Mouse (Mus musculus) gastrocnemius, postnatal 4 days (tissue): ENCODE measurements around the gene Hdac7. TPM values are rescaled to one million over a fixed set of nuclear protein-coding genes. Genes with fewer than 3 reads are reported as not detected.
"Not testable (repeated sequence)": the region's sequence is repeated elsewhere in the genome, so short reads cannot be mapped to it uniquely, and the experiment has no call there.

Source experiments
- DNase-seq, 2 experiments: peaks; one replicate each; pipeline ENCODE4 v3.0.0; 2021 to 2022; ENCODE audit warnings: low spot score in 2 of 2, mixed read lengths in 2 of 2
- long read RNA-seq, 2 experiments: library from polyadenylated mRNA; stranded (forward); transcript quantifications; one replicate each; pipeline ENCODE4 v2.0.0; 2021
- total RNA-seq, 2 experiments: library from RNA; stranded (reverse); gene quantifications; 2 replicates each; pipeline ENCODE4 v1.2.3; 2021

Hdac7 gene
- 10 to 100 TPM; 53.6 to 57.9 TPM for total RNA-seq
- long read RNA-seq, experiment 1, full-length matches to known transcripts = 7 of 69 reads
- long read RNA-seq, experiment 1, partial matches to known transcripts = 33 of 69 reads
- long read RNA-seq, experiment 1, other reads (novel, unspliced or antisense) = 29 of 69 reads
- long read RNA-seq, experiment 2, full-length matches to known transcripts = 10 of 84 reads
- long read RNA-seq, experiment 2, partial matches to known transcripts = 36 of 84 reads
- long read RNA-seq, experiment 2, other reads (novel, unspliced or antisense) = 38 of 84 reads

DNA sequence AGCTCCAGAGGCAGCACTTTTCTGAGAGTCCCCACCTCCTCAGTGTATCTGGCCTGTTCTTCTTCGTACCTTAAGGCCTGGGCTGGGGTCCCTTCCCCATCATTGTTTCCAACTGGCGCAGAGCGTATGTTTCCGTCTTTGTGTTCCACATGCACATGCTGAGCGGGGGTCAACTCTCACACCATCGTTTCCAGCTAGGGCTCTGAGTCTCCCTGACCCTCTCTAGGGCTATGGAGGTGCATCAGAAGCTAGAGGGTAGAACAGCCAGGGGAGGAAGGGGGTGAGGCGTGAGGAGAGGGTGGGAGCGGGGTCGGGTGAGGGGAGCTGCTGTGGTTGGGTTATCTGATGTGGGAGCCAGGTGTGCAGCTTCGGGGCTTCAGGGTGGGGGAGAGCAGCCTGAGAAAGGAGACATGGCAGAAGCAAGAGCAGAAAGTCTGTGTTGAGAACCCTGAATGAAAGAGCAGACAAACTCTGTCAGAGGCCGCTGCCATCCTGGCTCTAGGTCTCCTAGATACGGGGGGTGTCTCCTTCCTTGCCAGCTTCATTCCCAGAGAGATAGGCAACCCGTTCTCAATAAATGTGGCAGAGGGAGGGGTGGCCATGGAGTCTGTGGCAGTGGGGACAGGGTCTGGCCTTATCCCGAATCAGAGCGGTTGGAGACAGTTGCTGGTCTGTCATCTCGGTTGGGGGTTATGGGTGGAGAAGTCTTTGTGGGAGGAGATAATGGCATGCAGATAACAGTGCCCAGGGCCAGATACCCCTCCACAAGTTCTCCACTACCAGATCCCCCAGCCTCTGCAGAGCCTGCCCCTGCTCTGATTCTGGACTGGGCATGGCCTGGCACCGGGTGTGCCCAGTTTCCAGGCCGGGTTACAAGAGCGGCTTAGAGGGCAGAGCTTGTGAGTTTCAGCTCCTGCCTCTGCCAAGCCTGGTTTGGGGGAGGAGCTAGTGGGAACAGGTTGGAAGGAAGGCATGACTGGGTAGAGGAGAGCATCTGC, at the start of gene Hdac7:
Gene Hdac7, minus strand, starts transcription at position 466 of the 998 bp plus-strand sequence.
- DNase-seq = no peak

DNA sequence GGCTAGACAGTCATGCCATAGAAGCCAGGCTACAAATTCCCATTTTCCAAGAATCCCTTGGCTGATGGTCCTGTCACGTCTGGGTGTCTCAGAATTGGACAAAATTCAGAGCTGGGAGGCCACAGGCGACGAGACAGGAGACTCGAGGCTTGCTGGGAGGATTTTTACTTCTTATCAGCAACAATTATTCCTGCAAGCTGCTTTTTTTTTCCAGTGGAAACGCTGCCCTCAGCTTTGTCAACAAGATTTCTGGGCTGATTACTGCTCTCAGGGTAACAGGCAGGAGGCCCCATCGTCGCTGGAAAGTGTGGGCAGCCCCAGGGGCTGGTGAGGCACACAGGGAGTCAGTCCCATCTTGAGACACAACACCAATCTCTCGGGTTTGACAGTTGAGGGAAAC, 48.2 kb upstream of the Hdac7 start:
- DNase-seq = no peak

DNA sequence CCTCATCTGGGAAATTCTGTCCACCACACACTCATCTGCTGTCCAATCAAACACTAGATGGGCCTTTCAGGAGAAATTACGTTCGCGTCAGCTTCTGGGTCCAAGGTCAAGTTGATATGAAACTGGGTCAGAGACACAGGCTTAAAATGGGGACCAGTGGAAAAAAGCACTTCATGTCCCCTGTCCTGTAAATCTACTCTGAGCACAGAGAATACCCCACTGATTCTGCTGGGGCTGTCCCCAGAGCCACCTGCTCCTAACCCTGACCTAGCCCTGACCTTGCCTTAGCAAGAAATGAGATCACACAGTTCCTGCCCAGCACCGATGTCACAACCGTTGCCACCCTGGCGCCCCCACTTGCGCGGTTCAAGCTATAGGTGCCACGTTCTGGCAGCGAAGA, 46.1 kb upstream of the Hdac7 start:
- no peak for DNase-seq

DNA sequence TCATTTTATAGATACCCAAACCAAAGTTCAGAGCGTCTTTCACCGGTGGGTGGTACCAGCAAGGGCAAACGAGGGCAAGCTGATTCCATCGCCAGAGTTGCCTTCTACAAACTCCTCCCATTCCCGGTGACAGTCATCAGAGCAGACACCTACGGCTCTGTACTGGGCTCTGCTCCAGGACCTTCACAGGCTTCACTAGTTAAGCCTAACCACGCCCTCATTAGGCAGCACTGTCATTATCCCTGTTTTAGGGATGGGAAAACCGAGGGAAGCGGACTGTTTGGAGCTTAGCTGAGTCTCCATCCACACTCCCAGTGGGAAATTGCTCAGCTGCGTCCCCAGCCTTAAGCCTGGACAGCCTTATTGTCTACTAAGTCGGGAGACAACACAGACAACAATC, 45.7 kb upstream of the Hdac7 start:
- DNase-seq = no peak

DNA sequence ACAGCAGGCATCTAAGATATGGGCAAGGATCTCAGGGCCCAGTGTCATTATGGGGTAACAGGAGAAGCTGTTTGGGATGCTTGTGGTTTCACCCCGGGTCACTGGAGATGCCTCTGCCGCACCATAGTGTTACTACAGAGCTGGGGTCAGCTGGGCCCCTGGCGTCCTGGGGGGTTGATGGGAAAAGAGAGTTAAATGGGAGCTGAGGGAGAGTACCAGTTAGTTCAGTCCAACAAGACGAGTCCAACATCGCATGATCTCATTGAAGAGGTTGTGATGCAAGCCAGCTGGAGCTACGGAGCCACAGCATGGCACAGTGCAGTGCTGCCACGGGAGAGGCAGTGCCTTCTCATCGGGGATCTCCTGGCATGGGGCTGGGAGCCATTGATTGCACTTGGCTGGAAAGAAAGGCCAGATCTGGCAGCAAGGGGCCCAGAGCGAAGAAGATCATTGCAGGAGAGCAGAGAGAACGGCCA, 43.3 kb upstream of the Hdac7 start:
- DNase-seq = no peak

DNA sequence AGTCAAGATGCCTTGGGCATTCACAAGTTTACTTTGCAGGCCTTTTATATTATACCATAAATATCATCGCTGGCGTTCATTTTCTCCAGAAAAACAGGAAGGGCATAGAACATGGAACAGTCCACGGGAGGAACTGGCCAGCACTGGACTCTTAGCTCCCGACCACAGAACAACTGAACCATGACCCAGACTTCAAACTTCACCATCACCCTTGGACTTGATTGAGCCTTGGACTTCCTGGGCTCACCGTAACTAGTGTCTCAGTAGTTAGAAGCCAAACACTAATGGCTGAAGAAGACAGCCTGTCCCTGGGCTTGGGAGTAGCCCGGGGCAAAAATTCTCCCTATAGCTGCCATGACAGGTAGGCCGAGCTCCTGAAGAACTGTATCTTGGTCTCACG, 37.1 kb upstream of the Hdac7 start:
- DNase-seq = no peak

DNA sequence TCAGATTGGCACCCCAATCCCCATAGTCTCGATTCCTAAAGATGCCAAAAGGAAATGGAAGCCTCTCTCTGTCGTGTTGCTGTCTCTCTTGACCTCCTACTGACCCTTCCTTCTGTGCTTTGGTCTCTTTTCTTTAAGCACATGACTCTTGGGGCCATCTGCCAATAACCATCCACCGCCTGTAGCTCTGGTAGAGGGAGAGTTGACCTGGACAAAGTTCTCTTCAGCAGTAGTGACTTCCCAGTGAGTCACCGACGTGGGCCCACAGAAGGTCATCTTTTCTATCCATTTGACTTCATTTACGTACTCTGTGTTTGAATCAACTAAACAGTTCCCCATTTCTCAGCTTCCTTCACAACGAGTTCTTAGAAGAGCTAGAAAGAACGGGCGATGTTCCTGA, 36.1 kb upstream of the Hdac7 start:
- no peak for DNase-seq

DNA sequence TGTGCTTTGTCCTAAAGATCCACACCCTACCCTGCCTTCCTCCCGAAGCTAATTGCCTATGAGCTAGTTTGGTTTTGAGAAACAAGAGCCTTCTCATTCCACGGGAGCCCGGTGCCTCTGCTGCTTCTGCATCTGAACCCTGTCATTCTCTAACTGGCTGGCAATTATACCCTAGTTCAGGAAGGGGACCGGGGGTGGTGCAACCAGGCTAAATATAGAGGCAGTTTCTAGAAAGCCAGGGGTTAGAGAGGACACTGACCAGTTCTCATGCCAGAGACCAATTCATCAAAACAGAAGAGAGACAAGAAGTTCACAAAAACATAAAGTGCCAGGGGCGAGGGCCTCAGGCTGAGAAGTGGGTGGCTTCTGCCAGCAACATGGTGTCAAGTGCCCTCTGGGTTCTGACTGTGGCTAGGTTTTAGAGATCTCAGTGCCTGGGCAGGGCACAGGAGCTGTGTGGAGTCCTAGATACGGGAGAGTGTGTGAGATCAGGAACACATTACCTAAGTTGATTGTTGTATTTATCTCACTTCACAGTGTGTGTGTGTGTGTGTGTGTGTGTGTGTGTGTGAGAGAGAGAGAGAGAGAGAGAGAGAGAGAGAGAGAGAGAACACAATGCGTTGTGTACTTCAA, 34.5 kb upstream of the Hdac7 start:
- no peak for DNase-seq

DNA sequence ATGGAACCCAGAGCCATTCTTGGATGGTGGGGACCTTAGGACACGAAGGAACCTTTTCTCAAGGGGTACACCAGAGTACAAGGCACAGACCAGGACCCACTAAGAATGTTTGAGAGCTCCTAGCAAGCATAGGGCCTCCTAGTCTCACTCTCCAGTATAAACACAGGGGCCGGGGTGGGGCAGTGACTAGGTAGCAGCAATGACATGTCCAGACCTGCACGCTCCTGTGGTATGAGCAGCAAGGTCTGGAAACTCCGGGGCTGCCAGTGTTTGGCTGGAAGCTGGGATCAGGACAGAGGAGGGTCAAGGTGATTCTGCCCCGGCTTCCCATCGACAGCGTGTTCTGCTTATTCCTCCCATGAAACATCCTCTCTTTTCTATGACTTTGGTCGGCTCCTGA, 31.5 kb upstream of the Hdac7 start:
- no peak for DNase-seq

DNA sequence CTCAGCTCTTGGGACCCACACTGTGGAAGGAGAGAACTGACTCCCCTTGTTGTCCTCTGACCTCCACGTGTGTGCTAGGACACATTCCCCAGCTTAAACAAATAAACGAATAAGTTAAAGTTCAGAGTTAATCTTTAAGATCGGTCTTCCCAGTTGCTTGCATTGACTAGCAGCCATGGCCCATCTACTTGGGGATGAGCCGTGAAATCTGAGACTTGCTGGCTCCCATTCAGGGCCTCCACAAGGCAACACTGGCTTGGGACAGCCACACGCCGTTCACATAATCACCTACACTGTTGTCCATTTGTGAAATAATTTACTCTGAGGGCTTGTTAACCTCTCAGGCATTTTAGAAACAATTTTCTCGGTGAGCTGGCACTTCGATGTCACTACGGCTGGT, 29.4 kb upstream of the Hdac7 start:
- no peak for DNase-seq

DNA sequence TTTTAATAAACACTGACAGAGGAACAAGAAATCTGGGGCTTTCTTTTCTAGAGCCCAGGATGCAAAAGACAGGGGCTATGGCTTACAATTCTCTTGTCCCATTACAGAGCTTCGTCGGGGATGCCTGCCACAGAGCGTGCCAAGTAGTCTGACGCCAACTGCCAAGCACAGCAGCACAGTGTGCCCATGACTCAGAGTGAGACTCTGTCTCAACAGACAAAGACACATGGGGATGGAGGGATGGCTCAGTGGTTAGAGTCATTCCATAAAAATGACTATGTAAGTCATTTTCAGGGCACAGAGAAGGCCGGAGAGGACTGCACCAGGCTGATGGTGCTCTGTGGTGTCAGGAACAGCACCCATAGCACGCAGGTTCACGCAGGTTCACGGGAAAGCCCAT, 27.9 kb upstream of the Hdac7 start:
- no peak for DNase-seq

DNA sequence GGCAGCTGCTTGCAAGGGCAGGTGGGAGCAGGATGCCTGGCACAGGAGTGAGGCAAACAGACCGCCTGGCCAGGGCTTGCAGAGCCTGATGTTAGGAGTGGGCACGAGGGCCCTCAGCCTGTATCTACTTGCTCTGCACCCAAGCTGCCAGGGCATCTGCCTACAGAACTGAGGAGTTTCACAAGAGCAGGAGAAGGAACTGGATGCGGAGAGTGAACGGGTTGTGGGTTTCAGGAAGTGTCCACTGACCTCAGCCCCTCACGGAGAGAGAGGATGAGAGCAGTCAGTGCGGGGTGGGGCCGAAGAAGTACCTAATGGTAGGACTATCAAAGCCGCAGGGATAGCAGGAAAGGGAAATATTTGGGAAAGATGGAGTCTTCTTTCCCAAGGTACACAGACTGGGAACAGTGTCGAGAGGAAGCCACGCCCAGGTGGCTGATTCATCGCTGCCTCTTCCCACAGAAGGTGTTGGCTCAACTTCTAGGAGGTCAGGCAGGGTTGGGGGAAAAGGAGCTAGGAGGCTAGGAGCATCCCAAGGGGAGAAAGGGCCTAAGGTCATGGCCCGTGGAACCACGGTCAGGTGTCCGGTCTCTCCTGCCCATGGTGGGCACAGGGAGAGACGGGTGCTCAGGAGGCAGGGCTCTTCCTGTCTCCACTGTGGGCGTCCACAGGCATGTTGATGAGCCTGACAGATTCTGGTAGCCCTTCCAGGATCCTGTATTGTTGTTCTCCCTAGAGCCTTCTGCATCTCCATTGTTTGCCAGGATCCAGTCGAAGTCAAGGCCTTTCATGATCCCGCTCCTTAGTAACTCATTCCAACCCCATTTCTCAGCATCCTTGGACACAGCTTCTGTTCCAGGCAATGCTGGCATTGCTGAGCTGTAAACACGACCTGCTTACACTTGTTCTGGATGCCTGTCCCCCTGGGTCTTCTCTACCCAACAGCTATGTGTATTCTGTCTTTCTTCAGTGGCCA, 27.0 kb upstream of the Hdac7 start:
- DNase-seq = no peak

DNA sequence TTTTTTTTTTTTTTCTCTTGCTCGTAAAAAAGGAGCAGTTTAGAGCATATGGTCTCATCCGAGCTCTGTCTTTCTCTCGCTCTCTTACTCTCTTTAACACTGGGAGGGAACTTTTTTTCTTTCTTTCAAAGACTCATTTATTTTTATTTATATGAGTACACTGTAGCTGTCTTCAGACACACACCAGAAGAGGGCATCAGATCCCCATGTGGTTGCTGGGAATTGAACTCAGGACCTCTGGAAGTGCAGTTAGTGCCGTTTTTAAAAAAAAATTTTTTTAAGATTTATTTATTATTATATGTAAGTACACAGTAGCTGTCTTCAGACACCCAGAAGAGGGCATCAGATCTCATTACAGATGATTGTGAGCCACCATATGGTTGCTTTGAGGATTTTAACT, 25.8 kb upstream of the Hdac7 start:
- not testable (repeated sequence) for DNase-seq

DNA sequence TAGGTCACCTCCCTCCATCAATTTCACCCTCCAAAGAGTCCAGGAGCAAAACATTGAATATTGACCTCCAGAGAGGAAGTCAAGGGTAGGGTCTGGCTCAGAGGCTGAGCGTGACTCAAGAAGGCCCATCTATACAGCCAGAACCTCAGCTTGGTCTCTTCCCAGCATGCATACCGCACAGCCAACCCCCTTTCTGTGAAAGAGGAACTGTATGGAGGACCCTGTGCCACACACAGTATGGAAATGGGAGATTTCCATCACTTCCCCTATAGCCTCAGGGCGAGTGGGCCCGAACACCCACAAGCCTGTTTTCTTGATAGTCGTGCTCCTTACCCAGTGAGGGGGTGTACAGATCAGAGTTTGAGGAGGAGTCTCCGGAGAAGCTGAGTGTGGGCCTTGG, 24.7 kb upstream of the Hdac7 start:
- no peak for DNase-seq

DNA sequence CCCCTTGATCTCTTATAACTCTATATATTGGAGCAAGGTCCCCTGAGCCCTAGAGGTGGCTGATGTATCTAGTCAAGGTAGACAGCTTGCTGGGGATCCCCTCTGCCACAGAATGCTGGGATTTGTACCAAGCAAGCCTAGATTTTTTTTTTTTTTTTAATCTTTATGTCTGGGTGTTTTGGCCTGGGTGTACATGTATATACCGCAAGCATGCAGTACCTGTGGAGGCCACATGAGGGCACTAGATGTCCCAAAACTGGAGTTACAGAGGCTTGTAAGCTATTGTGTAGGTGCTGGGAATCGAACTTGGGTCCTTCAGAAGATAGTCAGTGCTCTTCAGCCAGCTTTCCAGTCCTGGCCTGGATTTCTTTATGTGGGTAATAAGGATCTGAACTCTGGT, 21.7 kb upstream of the Hdac7 start:
- DNase-seq = no peak

DNA sequence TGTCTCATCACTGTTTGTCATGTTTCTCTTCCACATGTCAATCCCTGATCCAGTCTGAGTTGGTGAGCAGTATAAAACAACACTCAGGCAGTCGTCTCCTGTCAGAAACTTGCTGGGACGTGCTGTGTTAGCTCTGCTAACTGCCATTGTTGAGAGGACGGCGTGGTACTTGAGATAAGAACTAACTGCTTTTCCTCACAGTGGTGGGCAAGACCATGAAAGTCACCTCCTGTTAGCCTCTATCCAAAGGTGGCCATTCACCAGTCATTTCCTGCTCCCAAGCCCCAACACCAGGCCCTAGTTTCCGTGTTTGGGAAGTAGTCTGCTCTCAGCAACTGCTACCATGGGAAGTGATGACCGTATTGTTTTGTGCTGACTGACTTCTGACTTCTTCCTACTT, 20.9 kb upstream of the Hdac7 start:
- DNase-seq = no peak

DNA sequence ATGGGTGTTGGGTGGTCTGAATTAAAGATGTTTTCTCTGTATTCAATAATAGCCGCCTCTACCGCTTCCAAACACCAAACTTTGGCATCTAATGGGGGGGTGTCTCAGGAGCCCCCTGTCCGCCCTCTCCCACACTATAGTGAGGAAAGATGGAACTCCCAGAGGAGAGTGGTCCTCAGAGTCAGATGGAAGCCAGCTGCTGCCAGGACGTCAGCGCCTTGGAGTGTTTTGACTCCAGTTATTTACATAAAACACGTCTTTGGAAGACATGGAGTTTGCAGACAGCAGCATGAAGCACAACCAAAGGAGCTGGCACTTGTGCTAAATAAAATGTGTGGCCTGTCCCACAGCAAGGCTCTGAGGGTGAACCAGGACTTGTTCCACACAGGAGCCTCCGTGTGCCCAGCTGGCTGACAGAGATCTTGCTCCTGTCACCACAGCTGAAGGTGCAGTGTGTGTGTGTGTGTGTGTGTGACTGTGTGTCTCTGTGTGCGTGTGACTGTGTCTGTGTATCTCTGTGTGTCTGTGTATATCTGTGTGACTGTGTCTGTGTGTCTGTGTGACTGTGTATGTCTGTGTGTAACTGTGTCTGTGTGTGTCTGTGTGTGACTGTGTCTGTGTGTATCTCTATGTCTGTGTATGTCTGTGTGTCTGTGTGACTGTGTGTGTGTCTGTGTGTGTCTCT, 20.2 kb upstream of the Hdac7 start:
- DNase-seq = no peak

DNA sequence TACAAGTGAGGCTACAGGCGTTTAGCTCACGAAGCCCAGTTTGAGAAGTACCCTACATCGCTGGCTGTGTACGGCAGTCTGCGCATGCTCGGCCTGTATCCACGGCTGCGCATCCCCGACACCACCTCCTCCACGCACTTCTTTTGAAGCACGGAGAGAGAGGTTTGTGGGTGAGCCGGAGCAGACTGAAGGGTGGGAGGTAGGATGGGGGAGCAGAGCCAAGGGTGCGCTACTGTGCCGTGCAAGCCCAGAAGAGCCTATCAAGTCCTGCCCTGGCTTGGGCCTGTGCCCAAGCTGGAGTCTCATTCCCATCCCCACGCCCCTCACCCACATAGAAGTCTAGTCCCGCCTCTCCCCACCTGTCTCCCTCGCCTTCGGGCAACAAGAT, 19.2 kb upstream of the Hdac7 start:
- no peak for DNase-seq

DNA sequence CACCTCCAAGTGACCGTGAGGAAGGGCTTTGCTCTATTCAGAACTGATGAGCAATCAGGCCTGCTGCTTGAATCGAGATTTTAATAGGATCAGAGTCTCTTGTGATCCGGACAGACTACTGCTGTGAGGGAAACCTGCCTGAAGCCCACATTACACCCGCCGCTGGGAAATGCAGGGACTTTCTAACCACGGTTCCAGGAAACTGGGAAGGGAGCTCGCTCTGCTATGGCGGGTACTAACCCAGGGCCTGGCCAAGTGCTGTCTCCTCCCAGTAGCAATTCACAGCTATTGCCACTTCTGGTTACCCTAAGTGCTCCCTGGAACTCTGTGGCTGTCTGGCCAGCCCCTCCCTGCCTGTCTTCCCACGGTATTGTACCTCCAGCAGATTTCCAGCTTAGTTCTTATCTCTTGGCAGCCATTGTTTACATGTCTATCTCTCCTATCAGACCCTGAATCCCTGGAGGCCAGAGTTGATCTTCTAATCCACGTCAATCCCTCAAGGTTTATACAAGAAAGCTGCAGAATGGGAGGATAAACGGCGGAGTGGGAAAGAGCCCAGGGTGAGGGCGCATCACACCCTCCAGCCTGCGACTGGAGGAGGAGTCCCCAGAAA, 18.7 kb upstream of the Hdac7 start:
- no peak for DNase-seq

DNA sequence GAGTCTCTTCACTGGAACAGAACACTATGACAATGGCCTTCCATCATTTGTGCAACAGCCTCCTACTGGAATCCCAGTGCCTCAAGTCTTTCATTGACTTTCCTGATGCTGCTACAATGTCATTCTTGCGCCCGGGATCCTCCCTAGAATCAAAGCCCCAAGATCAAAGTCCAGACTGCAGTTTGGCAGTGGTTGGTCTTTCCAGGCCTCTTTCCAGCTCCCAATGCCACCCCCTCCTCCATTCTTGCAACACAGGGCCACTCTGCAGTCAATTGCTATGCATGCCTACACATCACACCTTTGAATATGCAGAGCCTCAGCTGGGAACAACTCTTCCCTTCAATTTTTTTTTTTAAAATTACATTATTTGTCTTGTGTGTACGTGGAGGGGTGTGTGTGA, 16.1 kb upstream of the Hdac7 start:
- no peak for DNase-seq
